Mouse (Mus musculus) neural tube, embryonic 12.5 days (tissue): ENCODE data around the gene Gcn1l1. TPM values are rescaled to one million over a fixed set of nuclear protein-coding genes. Genes with fewer than 3 reads are reported as not detected.

Experiments used
- ATAC-seq: fragments of 200-750 bp; cut with Nextera tagmentation; 2 replicates; pipeline ENCODE4 v1.8.0; 2017; ENCODE audit warnings: low read depth, mild to moderate bottlenecking, moderate TSS enrichment, moderate library complexity; ENCODE audit not compliant: low FRiP score
- H3K27ac ChIP-seq: fragments of 300-500 bp; sonication (generic); 2 replicates; pipeline ENCODE4 v1.5.1; 2016
- H3K27me3 ChIP-seq: fragments of 300-500 bp; sonication (generic); replicated peaks from 2 replicates; pipeline ENCODE4 v1.6.1; 2016; ENCODE audit warnings: mild to moderate bottlenecking
- H3K36me3 ChIP-seq: fragments of 300-500 bp; sonication (generic); 2 replicates; pipeline ENCODE4 v1.6.1; 2016; ENCODE audit warnings: mild to moderate bottlenecking
- H3K4me1 ChIP-seq: fragments of 300-500 bp; sonication (generic); 2 replicates; pipeline ENCODE4 v1.6.1; 2016
- H3K4me2 ChIP-seq: fragments of 300-500 bp; sonication (generic); replicated peaks from 2 replicates; pipeline ENCODE4 v1.6.1; 2016; ENCODE audit warnings: mild to moderate bottlenecking
- H3K4me3 ChIP-seq: fragments of 300-500 bp; sonication (generic); 2 replicates; pipeline ENCODE4 v1.5.1; 2016
- H3K9ac ChIP-seq: fragments of 300-500 bp; sonication (generic); 2 replicates; pipeline ENCODE4 v1.6.1; 2016; ENCODE audit warnings: mild to moderate bottlenecking
- H3K9me3 ChIP-seq: fragments of 300-500 bp; sonication (generic); 2 replicates; pipeline ENCODE4 v1.6.1; 2016; ENCODE audit warnings: mild to moderate bottlenecking
- WGBS: fragments of 180-500 bp; shearing (Covaris S2); methylation state at CpG from one replicate; pipeline ENCODE4 v1.1.7; 2016; 5-methylcytosine and 5-hydroxymethylcytosine counted together
- polyA plus RNA-seq: library from polyadenylated mRNA; unstranded; fragments of >200 nt; fragmentation: Nextera tagmentation; extraction: Ambion mirVana; gene quantifications from 2 replicates; pipeline ENCODE4 v1.2.1, GENCODE M21; 2016

The Gcn1l1 gene
- polyA plus RNA-seq, 1 experiment from 2014 or later = 47.1 TPM

DNA sequence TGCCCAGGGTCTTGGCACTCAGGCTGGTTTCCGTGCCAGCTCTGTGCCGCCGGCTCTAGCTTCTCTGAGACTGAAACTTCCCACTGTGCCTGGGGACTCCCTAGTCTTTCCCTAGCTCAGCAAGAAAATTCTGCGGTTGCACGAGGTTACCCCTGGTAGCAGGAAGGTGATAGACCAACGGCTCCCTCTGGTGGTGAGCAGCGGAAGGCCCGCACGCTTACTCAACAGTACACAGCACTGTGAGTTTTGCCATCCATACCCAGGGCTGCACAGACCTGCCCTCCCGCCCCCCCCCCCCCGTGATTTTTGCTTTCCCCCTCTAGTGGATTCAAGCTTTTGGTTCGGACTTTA, 26.4 kb upstream of the Gcn1l1 start:
- Histone ChIP-seq H3K27me3 (0 out of 2 replicates have a peak, but pooled peaks cover 6% of the 10 kb centered on the region), H3K9me3 (no peaks in the 10 kb centered on the region), H3K36me3 (no peaks in the 10 kb centered on the region), H3K27ac (no peak overlapping the region), H3K4me2 (0 out of 2 replicates have a peak overlapping the region, but pooled peaks have one; percentile 8), H3K4me1 (peaks cover 42% of the 10 kb centered on the region), H3K4me3 (no peak overlapping the region), H3K9ac (no peak overlapping the region)
- ATAC-seq = peak; percentile 85
- 1% methylated on average over 12 of the region's 12 CpGs for WGBS

DNA sequence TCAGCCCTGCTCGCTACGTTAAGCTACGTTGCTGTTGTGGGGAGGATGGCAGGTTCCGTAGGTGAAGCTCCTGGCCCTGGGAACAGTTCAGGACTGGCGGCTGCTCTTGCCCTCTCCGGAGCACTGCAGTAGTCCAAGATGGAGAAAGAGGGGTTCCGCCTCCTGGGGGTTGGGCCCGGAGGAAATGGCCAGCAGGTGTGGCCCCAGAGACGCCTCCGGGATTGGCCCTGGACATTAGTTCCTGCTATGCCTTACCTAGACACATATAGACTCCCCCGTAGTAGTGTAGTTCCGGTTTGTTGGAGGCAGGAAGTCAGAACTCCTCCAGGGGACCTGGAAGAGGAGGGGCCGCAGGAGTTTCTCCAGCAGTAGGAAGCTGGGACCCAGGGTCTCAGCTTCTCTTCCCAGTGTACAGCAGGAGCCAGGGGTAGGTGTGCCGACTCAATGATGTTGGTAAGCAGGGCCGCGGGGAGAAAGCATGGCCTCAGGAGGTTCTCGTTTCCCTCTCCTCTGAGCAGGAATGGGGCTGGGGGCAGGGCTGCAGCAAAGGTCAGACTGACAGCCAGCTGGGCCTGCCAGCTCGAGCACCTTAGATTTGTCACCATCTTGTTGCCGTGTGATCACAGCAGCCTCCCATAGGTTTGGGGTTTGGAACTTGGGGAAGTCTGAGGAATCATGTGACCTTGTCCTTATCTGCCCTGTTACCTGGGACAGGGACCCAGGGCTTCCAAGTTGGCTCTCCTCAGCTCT, 22.2 kb upstream of the Gcn1l1 start:
- H3K4me3 ChIP-seq = no peak overlapping the region
- H3K9me3 ChIP-seq = no peaks in the 10 kb centered on the region
- no peak for ATAC-seq
- H3K4me1 ChIP-seq = peaks cover 34% of the 10 kb centered on the region
- no peak overlapping the region for H3K4me2 ChIP-seq
- no peak overlapping the region for H3K9ac ChIP-seq
- 67% methylated on average over 19 of the region's 19 CpGs for WGBS
- no peak overlapping the region for H3K27ac ChIP-seq
- 0 out of 2 replicates have a peak, but pooled peaks cover 3% of the 10 kb centered on the region for H3K27me3 ChIP-seq
- H3K36me3 ChIP-seq = peaks cover 15% of the 10 kb centered on the region

DNA sequence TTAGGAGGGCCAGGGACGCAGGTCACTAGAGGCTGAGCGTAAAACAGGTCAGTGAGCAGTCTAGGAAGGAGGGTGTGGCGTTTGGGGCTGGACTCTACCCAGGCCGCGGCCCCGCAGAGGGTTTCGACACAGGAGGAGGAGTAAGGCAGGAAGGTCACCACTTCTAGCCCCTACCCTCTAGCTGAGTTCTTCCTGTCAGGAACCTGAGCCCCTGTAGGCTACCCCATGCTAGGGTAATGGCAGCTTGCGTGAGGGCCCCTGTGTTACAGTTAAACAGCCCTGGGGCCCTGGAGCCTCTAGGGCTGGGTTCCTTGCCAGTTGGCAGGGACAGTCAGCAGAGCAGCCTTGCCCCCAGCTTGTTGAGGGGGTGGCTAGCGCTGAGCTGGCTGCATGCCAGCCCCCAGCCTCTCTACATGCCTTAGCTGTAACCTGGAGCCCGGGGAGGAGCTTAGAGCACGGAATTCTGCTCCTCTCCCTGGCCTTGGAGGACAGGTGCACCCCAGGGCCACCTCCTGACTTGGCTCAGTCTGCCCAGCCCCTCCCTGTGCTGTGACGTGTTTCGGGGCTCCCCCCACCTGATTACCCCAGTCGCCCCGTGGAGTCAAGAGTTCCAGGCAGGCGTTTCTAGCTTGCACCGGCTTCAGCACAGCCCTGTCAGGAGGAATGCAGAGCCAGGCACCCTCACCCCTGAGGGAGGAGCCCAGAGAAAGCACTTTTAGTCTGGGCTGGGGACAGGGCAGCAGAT, 21.4 kb upstream of the Gcn1l1 start:
- H3K9me3 ChIP-seq = no peaks in the 10 kb centered on the region
- ATAC-seq = no peak
- no peak overlapping the region for H3K4me3 ChIP-seq
- H3K27ac ChIP-seq = no peak overlapping the region
- peaks cover 20% of the 10 kb centered on the region for H3K36me3 ChIP-seq
- 66% methylated on average over 17 of the region's 17 CpGs for WGBS
- H3K9ac ChIP-seq = 0 out of 2 replicates have a peak overlapping the region, but pooled peaks have one; percentile 13
- no peaks in the 10 kb centered on the region for H3K27me3 ChIP-seq
- H3K4me2 ChIP-seq = 0 out of 2 replicates have a peak overlapping the region, but pooled peaks have one; percentile 21
- H3K4me1 ChIP-seq = peaks cover 26% of the 10 kb centered on the region

DNA sequence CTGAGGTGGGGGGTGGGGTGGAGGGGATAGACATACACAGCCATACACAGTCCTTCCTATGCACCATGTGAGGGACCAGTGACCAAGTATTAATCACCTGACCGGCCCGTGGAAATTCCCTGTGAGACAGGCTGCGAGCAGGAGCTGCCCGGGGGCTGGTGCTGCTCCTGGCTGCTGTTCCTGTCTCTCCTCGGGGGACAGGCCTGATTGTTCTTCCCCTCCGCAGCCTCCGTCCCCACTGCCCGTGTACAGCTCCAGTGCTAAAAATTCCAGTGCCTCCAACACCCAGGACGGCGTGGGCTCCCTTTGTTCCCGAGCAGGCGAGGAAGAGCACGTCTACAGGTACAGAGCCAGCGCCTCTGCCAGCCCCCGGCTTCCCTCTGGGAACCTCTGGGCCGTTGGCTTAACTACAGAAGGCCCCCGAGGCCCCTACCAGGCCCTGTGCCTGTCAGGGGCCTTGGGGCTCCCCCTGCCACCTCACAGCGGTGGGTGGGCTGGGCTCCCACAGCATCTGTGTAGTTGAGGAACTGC, 20.3 kb upstream of the Gcn1l1 start:
- 0 out of 2 replicates have a peak overlapping the region, but pooled peaks have one; percentile 5 for H3K9ac ChIP-seq
- H3K9me3 ChIP-seq = no peaks in the 10 kb centered on the region
- H3K27ac ChIP-seq = no peak overlapping the region
- no peak overlapping the region for H3K4me3 ChIP-seq
- peaks cover 26% of the 10 kb centered on the region for H3K4me1 ChIP-seq
- ATAC-seq = no peak
- H3K36me3 ChIP-seq = peaks cover 24% of the 10 kb centered on the region
- no peaks in the 10 kb centered on the region for H3K27me3 ChIP-seq
- H3K4me2 ChIP-seq = no peak overlapping the region
- WGBS = 55% methylated on average over 18 of the region's 18 CpGs

DNA sequence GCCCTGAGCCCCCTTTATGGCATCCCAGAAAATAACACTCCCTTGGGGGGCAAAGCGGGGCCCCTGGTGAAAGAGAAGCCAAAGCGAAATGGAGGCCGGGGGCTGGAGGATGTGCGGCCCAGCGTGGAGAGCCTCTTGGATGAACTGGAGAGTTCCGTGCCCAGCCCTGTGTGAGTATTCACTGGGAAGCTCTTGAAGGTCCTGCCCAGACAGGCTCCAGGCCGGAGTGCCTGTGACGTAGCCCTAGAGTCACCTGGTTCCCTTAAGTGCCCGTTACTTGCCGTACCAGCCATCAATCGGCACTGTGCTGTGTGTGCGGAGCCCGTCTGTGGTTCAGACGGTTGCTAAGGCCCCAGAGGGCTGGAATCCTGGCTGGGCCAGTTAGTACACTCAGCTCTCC, 19.4 kb upstream of the Gcn1l1 start:
- H3K4me3 ChIP-seq = no peak overlapping the region
- H3K27ac ChIP-seq = no peak overlapping the region
- ATAC-seq = no peak
- peaks cover 30% of the 10 kb centered on the region for H3K36me3 ChIP-seq
- no peak overlapping the region for H3K4me2 ChIP-seq
- H3K9me3 ChIP-seq = no peaks in the 10 kb centered on the region
- 89% methylated on average over 14 of the region's 14 CpGs for WGBS
- H3K9ac ChIP-seq = no peak overlapping the region
- H3K4me1 ChIP-seq = peaks cover 26% of the 10 kb centered on the region
- no peaks in the 10 kb centered on the region for H3K27me3 ChIP-seq

DNA sequence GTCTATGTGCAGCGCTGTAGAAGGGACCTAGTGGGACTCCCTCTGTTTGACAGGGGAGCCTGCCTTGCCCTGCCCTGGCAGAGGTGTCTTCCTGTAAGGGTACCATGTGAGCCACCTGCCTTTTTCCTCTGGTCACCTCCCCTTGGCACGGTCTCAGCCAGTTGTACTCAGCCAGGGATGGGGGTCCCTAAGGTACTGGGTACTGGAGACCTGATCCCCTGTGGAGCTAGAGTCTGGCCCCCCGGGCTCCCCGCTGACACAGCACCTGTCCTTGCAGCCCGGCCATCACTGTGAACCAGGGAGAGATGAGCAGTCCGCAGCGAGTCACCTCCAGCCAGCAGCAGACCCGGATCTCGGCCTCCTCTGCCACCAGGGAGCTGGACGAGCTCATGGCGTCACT, 18.5 kb upstream of the Gcn1l1 start:
- 78% methylated on average over 11 of the region's 11 CpGs for WGBS
- peaks cover 32% of the 10 kb centered on the region for H3K36me3 ChIP-seq

DNA sequence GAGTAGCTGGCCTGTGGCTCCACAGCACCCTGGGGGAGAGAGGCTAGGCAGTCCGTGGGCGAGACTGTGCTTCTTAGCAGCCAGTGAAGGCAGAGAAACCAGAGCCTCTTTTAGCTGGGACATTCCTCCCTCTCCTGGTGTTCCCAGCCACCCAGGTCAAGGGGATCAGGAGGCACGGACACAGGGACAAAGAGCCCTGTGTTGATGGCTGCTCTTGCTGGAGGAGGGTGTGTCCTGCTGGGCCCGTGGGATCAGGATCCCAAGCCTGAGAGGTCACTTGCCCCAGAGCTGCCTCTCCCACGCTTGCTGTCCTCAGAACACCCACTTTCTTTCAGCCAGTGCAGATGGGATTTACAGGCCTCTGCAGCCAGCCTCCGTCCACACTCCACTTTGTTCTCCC, 18.0 kb upstream of the Gcn1l1 start:
- H3K4me3 ChIP-seq = no peak overlapping the region

More for the DNA sequence above, 18.5 kb upstream of the Gcn1l1 start:
- Histone ChIP-seq H3K4me3 (no peak overlapping the region), H3K27ac (no peak overlapping the region), H3K9ac (no peak overlapping the region), H3K4me2 (no peak overlapping the region), H3K4me1 (peaks cover 26% of the 10 kb centered on the region), H3K27me3 (no peaks in the 10 kb centered on the region), H3K9me3 (no peaks in the 10 kb centered on the region)
- ATAC-seq = no peak

DNA sequence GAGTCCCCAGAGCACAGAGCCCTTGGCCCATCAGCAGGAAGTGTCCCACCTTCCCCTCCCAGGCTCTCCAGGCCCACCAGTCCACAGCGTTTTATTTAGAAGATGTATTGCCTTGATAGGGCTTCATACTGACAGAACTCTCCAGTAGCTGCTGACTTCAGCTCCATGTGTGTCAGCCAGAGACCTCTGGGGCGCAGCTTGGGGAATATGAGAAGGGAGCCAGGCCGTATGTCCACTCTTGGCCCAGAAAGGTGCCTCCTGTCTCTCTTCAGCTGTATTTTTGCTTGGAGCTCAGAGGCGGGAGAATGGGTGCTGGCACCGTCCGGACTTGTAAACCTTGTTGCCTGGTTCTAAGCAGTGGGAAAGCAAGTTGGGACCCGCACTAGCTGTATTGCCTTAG, 17.6 kb upstream of the Gcn1l1 start:
- peaks cover 26% of the 10 kb centered on the region for H3K4me1 ChIP-seq
- no peak overlapping the region for H3K9ac ChIP-seq
- no peaks in the 10 kb centered on the region for H3K27me3 ChIP-seq
- ATAC-seq = no peak
- no peak overlapping the region for H3K4me2 ChIP-seq
- no peak overlapping the region for H3K27ac ChIP-seq
- 85% methylated on average over 7 of the region's 7 CpGs for WGBS
- no peaks in the 10 kb centered on the region for H3K9me3 ChIP-seq
- no peak overlapping the region for H3K4me3 ChIP-seq
- H3K36me3 ChIP-seq = peaks cover 41% of the 10 kb centered on the region

More for the DNA sequence above, 18.0 kb upstream of the Gcn1l1 start:
- 47% methylated on average over 6 of the region's 6 CpGs for WGBS
- no peaks in the 10 kb centered on the region for H3K9me3 ChIP-seq
- no peak for ATAC-seq
- peaks cover 37% of the 10 kb centered on the region for H3K36me3 ChIP-seq
- H3K9ac ChIP-seq = no peak overlapping the region
- no peak overlapping the region for H3K27ac ChIP-seq
- H3K4me1 ChIP-seq = peaks cover 26% of the 10 kb centered on the region
- H3K27me3 ChIP-seq = no peaks in the 10 kb centered on the region
- no peak overlapping the region for H3K4me2 ChIP-seq

DNA sequence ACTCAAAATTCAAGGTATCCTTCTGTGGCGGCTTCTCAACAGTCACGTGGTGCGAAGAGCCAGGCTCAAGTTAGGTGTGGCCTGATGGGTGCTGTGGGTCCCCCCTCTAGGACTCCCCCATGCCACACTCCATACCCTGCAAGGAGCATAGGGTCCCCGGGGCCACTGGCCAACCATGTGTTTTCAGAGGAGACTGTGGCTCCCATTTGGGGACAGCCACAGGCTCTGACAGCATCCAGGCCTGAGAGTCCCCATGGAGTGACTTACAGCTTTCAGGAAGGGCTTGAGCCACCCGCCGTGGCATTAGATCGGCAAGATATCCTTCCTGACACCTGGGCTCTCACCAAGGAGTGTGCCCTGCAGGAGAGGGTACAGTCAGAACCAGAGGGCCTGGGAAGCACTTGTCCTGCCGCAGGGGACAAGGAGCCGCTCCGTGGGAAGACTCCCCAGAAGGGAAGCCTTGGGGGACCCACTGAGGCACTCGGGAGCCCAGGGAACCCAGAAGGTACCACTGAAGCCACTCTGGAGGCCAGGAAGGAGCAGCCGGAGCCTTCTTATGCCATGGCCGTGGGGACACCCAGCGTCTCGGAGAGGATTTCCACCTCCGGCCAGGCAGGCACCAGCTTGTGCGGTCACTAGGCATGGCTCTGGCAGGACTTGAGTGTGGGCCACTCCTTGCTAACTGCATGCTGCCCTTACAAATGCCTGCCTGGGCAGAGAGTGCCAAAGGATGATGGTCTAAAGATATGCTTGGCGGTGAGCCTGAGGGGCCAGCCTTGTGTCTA, 16.4 kb upstream of the Gcn1l1 start:
- Histone ChIP-seq H3K36me3 (peaks cover 53% of the 10 kb centered on the region), H3K9ac (0 out of 2 replicates have a peak overlapping the region, but pooled peaks have one; percentile 8), H3K4me1 (peaks cover 15% of the 10 kb centered on the region), H3K4me3 (no peak overlapping the region), H3K9me3 (no peaks in the 10 kb centered on the region), H3K4me2 (no peak overlapping the region), H3K27ac (no peak overlapping the region), H3K27me3 (no peaks in the 10 kb centered on the region)
- 93% methylated on average over 18 of the region's 18 CpGs for WGBS
- no peak for ATAC-seq

DNA sequence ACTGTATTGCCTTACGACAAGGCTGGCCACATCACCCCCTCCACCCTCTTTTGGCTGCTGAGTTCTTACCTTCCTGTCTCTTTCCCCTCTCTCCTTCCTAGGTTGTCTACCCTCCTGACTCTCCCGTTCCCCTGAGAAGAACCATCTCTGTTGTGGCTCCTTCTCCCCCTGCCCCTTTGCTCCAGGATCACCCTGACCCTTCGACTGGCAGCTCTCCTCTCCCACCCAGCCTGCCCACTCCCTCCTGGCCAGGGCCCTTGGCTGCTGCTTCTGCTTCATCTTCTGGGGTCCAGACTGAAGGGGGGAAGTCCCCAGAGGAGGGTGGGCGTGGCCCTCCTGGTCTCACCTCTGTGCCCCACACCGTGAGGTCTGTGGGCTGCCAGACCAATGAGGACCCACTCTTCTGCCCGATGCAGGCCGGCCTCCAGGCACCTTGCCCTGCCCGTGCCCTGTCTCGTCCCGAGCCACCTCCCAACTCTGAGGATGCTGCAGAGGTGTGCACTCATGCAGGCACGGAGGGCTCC, 14.5 kb upstream of the Gcn1l1 start:
- Histone ChIP-seq H3K36me3 (peaks cover 53% of the 10 kb centered on the region), H3K4me1 (no peaks in the 10 kb centered on the region), H3K27me3 (no peaks in the 10 kb centered on the region), H3K27ac (no peak overlapping the region), H3K4me2 (no peak overlapping the region), H3K4me3 (no peak overlapping the region), H3K9ac (no peak overlapping the region), H3K9me3 (no peaks in the 10 kb centered on the region)
- WGBS = 80% methylated on average over 11 of the region's 11 CpGs
- no peak for ATAC-seq

DNA sequence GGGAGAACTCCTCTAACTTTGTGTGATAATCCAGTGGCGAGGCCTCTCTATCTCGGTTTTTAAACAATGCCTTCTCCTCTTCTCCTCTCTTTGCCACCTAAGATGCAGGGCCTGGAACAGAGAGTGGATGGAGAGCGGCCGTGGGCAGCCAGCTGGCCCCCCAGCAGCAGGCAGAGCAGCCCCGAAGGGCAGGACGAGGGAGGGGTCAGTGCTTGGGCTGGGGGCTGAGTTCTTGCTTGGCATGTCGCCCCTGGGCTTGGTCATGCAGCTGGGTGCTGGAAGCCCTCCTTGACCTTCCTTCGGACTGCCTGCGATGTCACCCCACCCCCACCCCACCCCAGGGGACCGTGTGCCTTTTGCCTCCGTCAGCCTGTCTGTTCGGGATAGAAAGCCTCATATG, 13.7 kb upstream of the Gcn1l1 start:
- Histone ChIP-seq H3K4me1 (no peaks in the 10 kb centered on the region), H3K27ac (no peak overlapping the region), H3K4me2 (no peak overlapping the region), H3K36me3 (peaks cover 52% of the 10 kb centered on the region), H3K9ac (no peak overlapping the region), H3K9me3 (no peaks in the 10 kb centered on the region), H3K27me3 (no peaks in the 10 kb centered on the region), H3K4me3 (no peak overlapping the region)
- no peak for ATAC-seq
- 80% methylated on average over 12 of the region's 12 CpGs for WGBS
